Mouse (Mus musculus) heart, postnatal 36 days (tissue): Measurements from ENCODE around the gene Rasgef1b. TPM values are rescaled to one million over a fixed set of nuclear protein-coding genes. Genes with fewer than 3 reads are reported as not detected.

ENCODE experiments used
- DNase-seq, 2 experiments: peaks; one replicate each; pipeline ENCODE4 v3.0.0; 2021 to 2022
- intact Hi-C: fragments of 180-260 bp; cut with DNase I; formaldehyde crosslinking; loops from one replicate; pipeline ENCODE4 v1.15.1; 2025
- total RNA-seq, 2 experiments: library from RNA; stranded (reverse); gene quantifications; 2 replicates each; pipeline ENCODE4 v1.2.3; 2021

The Rasgef1b gene
- total RNA-seq, 2 experiments from 2014 or later = 11.3 to 11.5 TPM

DNA sequence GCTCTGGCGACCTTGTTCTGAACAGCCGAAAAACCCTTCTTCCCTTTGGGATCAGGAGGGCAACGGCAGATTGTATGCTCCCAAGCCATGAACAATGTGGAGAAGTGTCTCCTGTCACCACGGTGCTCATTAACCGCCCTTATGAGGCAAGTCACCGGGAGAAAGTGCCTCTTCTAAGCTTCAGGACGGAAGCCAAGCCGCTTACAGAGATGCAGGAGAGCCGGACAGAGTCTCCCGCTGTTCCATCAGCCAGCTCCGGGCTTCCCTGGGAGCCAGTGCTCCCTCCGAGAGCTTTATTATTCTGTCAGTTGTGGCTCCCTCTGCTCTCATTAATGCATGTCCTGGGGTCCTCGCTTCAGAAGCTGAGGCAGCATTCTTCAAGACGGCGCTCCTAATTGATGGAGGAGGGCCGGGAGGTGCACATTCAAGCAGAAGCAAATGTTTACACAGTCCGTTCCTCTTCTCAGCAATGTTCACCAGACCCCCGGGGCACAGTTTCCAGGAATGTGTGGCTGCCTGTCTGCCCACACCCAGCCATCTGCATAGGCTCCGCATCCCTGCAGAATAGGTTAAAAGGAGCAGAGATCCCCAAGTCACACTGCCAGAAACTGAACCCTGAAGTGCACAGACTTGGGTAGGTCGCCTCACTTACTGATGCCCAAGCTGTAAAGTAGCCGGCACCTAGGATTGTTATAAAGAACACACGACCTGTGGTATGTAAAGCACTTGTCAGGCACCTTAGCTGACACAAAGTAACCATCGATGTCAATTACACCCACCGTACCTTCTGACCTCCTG lies 115.3 kb downstream of the Rasgef1b start:
- no peak for DNase-seq
- intact Hi-C loops = no loop called here

DNA sequence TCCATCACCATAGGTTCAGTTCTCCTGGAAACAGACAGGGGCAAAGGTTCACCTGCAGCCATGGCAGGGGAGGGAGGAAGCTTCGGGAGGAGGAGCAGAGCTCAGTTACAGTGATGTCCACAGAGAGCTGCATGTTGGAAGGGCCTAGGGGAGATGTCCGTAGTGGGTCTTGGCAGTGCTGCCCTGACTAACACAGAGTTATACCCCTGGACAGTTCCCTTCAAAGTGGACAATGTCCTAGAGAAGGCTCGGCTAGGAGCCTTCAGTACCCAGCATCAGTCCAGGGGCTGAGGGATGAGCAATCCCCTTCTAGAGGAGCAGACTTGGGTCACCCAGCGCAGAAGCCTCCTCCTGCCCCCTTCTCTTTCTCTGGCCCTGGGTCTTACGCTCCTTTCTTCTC lies 121.3 kb downstream of the Rasgef1b start:
- no peak for DNase-seq
- intact Hi-C loops = no loop called here

DNA sequence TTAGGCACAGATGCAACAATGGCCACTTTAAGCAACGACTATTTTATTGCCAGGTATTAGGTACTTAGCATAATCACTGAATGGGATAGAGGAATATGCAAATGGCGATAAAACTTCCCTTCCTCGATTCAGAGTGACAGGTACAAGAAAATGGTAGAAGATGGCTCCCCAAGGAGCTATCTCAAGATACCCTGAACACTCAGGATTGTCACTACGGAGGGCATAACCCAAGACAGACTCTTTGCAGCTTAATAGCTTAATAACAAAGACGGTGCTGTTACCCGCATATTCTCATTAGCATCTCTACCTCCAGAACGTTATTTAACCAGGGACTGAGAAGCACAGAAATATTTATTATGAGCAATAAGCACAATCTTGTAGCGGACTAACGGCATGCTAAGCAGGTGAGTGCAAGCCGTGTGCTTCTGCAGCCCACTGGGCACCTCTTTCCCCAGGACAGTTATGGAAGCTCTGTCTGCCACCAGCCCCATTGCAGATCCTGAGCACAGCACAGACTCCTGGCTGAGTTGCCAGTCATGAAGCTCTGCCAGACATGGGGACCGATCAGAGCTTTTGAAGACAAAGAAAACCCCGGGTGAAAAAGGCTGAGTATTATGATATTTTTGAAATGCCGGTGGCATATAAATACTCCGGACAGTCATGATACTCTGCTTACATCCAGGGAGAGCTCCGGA lies 122.6 kb downstream of the Rasgef1b start:
- intact Hi-C loops = no loop called here
- no peak for DNase-seq

DNA sequence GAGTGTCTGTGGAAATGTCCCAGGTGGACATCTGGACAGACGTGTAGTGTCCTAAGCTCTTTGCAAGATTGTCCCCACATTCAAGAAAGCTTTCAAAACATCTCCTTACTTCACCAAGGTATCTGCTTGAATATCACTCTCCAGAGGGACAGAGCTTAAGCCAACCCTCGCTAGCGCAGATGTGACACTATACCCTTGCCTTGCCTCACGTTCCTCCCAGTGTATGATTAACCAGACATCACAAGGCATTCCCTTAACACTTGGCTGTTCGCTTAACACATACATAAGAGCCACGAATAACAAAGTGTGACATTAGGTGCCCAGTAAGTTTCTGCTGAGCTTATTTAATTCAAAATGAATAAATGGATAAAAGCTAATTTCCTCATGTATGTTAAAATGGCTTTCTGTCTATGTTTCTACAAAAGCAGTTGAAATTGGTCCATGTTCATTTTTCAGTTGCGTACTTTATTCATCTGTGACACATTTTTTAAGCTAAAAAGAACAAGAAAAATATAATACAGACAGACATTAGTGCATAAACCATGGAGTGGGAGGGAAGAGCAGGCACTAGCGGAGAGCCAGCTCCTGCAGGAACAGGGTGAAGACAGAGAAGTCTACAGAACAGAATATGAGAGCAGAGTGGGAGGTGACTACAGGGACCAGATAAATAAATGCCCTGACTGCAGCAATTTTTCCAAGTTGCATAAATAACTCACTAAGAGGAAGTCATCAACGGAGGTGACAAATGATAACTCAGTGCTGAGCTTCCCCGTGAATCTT lies 126.4 kb downstream of the Rasgef1b start:
- DNase-seq = no peak
- intact Hi-C loops = no loop called here

DNA sequence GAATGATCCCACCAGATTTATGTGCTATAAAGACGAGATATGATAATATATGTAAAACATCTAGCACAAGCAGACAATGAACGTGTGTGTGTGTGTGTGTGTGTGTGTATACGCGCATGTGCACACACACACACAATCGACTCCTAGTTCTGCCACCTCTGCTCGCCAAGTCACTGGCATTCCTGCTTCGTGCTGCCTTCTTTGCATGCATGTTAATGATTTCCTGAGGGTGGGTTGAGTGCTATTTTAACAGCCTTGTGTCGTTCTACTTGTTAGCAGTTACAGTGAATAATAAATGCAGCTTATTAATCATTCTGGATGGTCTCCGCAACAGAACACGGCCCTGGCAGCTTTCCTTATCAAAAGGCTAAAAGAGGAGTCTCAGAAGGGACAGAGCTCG lies 129.5 kb downstream of the Rasgef1b start:
- intact Hi-C loops = no loop called here
- no peak for DNase-seq

DNA sequence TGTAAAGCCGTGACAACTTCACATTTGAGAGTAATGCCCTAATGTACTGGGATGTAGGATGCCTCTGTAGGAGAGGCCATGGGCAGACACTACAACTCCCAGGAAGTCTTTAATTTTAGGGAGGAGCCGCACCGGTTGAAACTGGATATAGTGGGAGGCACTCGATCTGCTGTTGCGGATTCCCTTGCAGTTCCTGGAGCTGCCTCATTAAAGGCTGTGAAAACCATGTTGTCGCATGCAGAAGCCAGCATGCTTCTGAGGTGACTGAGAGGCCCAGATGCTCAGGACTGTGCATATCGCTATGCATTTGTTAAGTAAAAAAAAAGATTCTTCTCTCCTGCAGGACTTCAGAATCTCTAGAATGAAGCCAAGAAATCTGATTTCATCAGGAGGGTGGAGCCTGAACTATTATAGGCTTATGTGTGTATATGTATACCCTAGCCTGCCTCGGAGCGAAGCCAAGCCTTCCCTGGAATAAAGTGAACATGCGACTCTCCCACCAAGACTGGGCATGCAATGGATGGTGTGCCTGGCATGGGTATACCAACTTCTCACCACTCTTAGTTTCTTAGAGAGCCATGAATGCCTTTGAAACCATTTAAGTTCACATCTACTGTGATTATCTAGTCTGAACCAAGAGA lies 130.3 kb downstream of the Rasgef1b start:
- intact Hi-C loops = no loop called here
- DNase-seq = no peak

DNA sequence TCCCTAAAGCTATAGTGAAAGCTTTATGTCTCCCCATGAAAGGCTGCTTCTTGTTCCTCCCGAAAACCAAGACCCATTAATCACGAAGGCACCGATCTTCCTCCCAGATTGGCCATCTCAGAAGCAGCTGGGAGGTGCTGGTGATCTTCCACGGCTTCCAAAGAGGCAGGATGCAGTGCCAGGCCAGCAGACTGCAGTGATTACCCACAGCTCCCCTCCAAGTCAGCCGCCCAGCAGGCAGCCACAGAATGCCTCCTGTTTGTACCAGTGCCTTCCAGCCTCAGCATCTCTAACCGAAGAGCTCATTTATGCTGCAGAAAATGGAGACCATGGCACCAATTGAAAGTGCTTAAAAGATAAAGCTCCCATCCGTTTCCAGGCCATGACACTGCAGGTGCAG lies 131.2 kb downstream of the Rasgef1b start:
- intact Hi-C loops = no loop called here

DNA sequence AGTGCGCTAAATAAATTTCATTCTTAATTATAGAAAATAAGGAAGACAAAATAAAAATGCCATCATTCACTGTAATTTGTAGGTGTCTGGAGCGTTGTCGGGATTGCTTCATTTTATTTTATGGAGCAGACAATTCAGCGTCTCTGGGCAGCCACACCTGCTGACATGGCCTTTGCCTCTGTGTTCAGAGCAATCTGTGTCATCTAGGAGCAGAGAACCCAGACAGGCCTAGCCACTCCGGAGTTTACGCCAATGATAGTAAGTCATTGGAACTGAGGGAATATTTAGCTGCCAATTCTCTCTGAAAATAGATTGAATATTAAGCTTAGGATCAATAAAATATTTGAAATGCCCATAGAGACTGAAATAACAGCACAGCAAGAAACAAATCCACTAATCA lies 137.5 kb downstream of the Rasgef1b start:
- DNase-seq = no peak
- intact Hi-C loops = no loop called here

More for the DNA sequence above, 131.2 kb downstream of the Rasgef1b start:
- no peak for DNase-seq

DNA sequence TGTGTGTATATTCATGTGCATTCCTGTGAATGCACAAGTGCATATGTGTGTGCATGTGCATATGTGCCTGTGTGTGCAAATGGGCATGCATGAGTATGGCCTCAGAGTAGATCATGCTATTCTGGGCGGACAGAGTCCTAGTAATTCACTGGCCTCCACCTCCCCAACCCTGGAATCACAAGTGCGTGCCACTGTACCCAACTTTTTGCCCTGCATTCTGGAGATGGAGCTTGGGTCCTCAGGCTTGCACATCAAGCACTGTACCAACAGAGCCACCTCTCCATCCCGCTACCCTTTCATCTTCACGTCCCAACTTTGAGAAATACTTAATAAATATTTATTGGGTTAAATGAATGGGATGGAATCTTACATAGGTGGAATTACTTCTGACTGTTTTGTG lies 138.3 kb downstream of the Rasgef1b start:
- DNase-seq = no peak
- intact Hi-C loops = no loop called here

DNA sequence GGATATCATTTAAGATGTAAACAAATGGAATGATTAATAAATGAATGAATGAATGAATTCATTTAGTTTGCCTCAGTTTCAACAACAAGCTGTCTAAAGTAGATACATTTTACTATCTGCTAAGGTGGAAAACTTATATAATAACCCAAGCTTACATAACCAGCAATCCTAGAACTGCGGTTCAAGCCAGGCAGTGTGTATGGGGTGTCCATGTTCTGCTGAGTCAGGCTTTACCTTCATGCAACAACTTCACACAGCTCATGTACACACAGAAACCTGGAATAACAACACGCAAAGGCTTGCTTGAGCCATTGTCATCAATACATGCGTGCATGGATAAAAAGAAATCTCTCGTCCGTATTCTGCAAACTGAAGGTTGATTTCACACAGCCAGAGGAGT lies 140.9 kb downstream of the Rasgef1b start:
- no peak for DNase-seq
- intact Hi-C loops = loop anchor here (10.0 kb wide), 1 partner anchor 307 kb away; no protein-coding TSS in a partner anchor

DNA sequence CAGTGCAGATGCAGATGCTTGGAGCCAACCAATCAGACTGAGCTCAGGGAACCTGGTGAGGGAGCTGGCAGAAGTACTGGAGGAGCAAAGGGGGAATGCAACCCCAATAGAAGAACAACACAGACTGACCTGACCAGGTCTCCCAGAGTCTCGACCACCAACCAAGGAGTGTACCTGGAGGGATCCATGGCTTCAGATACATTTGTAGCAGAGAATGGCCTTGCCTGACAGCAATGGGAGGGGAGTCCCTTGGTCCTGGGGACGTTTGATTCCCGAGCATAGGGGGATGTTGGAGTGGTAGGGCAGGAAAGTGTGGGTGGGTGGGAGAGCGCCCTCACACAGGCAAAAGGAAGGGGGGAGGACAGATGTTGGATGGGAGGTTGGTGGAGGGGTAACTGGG lies 141.3 kb downstream of the Rasgef1b start:
- intact Hi-C loops = loop anchor here (10.0 kb wide), 1 partner anchor 307 kb away; no protein-coding TSS in a partner anchor
- no peak for DNase-seq

DNA sequence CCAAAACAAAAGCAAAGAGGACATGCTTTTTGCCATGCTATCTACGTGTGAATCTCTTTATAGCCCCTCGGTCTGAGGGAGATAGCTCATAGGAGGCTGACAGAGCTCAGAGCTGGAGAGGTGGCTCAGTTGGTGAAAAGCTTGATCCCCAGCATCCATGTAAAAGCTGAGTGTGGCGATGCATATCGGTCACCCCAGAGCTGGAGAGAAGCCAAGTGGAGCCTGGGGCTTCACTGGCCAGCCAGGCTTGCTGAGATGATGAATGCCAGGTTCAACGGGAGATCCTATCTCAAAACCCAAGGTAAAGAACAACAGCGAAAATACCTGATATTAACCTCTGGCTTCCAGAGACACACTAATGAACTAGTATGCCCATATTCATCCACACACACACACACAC lies 142.6 kb downstream of the Rasgef1b start:
- intact Hi-C loops = loop anchor here (10.0 kb wide), 1 partner anchor 309 kb away; no protein-coding TSS in a partner anchor
- DNase-seq = no peak

DNA sequence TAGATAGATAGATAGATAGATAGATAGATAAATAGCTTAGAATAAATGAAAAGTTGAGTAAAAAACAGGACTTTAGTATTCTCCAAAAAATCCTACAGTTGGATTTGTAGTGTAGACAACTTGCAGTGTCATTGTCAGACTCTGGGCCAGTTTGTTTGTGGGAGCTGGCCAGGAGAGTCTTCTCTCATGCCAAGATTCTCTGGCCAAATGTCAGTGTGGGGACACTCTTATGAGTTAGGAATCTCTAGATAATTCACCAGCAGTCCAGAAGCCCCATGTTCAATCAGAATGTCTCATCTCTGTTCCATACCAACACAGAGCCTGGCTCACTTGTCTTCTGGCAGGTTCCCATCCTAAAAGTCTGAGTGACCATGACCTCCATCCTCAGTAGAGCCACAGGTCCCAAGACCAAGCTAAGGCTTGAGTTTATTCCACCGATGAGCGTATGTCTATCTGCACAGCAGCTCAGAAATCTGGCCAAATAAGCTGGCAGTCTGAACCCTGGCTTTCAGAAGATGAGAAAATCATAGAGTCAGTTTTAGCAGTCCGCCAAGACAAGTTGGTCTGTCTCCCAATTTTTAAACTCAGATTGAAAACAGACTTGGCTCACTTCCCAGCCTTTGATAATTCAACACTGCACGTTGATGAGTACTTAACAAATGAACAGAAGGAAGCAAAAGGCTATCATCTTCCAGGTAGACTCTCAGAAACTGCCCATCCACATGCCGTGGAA lies 143.5 kb downstream of the Rasgef1b start:
- intact Hi-C loops = loop anchor here (10.0 kb wide), 1 partner anchor 309 kb away; no protein-coding TSS in a partner anchor
- DNase-seq = peak; percentile 8 to 9

DNA sequence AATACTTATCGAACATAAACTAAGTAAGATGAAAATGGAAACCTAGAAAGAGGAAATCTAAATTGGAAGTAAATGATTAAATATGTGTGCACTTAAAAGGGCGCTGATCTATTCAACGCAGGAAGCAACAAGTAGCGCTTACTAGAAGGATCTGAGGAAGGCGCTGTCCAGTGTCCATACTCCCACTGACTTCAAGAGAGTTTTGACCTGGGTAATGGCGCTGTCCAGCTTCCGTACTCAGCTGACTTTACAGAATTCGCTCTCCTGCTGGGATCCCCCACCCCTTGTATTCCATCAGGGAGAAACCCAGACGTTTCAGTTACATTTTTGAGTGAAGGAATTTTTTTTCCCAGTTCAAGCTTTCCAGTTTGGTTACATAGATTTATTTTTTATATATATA lies 144.6 kb downstream of the Rasgef1b start:
- DNase-seq = no peak
- intact Hi-C loops = loop anchor here (10.0 kb wide), 1 partner anchor 311 kb away; no protein-coding TSS in a partner anchor

DNA sequence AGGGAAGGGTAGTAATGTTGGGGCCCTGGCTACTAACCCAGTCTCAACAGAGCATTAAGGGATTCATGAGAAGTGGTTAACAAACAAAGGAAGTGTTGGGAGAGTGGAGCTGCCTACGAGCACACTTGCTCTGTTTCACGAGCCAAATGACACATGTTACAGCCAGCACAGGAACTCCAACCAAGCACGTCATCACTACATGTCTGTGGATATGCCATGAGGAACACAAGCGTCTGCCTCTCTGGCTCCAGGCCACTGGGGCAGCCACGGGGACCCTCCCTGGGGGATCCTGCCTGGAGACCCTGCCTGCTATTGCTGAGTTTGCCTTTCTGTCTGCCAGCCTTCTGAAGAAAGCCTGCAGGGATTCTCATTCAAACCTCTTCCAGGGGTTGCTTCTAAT lies 146.8 kb downstream of the Rasgef1b start:
- intact Hi-C loops = loop anchor here (10.0 kb wide), 1 partner anchor 313 kb away; no protein-coding TSS in a partner anchor
- DNase-seq = no peak

DNA sequence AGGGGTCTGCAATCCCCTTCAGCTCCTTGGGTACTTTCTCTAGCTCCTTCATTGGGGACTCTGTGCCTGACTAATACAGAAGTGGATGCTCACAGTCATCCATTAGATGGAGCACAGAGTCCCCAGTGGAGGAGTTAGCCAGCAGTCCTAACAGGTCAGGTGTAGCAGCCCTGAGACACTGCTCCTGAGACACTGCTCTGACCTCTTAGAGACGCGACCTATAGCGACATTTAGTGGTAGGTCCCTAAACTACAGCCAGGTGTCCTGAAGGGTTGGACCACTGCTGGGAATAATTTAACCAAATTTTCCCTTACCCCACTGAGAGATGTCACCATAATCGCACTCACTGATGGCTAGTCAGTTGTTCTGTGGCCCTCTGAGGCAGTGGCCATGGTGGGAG lies 150.2 kb downstream of the Rasgef1b start:
- peak; percentile 57 to 60 for DNase-seq

DNA sequence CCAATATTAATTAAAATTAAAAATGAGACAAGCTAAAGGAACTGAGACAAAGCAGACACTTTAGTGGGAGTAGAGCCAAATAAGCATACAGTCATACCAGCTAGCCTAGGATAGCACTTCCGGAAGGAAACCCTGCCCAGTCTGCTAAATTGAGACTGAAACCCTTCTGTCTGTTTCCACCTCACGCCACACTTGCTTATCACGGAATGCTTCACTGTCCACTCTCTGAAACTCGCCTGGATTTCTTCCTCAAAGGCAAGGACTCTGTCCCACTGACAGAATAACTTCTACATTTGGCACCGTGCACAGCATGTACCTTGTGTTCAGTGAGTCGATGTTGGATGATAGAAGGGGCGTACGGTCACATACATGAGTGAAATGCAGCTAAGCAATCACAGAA lies 153.0 kb downstream of the Rasgef1b start:
- peak in 1 of 2 experiments; percentile 5 for DNase-seq
- intact Hi-C loops = loop anchor here (5.0 kb wide), 3 partner anchors 99 to 229 kb away; no protein-coding TSS in a partner anchor

More for the DNA sequence above, 150.2 kb downstream of the Rasgef1b start:
- intact Hi-C loops = loop anchor here (1.0 to 5.0 kb wide), 5 partner anchors 101 to 375 kb away; no protein-coding TSS in a partner anchor

DNA sequence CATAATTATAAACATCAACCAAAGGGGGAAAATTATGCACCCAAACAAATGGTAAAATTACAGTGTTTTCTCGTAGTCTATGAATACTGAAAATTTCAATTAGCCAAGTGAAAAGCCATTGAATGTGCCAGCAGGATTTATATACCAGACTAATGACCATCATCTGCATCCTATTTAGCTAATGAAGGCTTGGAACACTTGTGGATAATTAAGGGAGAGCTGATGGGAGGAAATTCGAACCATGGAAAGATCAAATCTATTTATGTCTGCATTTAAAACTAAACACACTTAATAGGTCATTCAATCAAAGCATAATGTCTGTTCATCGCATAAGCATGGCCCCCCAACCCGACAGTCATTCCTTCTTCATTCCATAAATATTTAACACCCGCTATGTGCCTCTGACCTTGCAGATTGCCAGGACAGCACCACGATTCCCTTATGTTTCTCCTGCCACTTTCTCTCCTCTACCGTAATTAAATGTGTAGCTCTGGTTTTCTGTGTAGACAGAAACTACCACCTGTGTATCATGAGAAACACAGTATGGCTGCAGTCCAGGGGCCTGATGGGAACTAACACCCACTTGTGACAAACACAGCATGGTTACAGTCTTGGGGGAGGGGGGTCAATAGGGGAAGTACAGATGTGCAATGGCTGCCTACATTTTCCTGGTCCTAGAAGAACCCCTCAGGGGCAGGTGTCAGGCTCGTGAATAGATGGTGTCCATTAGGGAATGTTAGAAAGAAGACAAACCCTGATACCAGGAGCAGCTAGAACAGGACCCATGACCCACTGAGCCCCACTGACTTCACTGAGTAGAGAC lies 164.2 kb downstream of the Rasgef1b start:
- intact Hi-C loops = no loop called here
- DNase-seq = no peak

DNA sequence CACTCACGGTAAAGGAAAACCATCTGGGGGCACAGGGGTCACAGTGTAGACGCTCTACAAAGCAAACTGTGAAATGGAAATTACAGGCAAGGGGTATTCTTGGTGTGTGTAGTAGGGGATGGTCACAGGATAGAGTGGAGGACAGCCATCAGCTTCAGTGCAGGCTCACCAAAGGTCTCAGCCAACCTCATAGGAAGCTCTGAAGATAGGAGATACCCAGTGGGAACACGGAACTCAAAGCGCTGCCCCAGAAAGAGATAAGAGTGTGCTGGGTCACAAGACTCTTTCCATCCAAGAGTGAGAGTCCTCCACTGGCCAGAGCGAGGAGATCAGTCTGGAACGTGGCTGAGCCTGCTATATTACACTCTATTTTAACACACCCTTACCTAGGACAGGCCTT lies 166.8 kb downstream of the Rasgef1b start:
- intact Hi-C loops = no loop called here
- DNase-seq = no peak
